Mouse (Mus musculus) stomach, postnatal 0 days (tissue): ENCODE measurements around the gene Aldh1b1. TPM values are rescaled to one million over a fixed set of nuclear protein-coding genes. Genes with fewer than 3 reads are reported as not detected.

Experiments used
- ATAC-seq: fragments of 200-750 bp; cut with Nextera tagmentation; 2 replicates; pipeline ENCODE4 v1.8.0; 2017; ENCODE audit not compliant: low FRiP score, low TSS enrichment
- DNase-seq: peaks from one replicate; pipeline ENCODE4 v3.0.0-alpha.2; 2016; ENCODE audit warnings: low spot score
- H3K27ac ChIP-seq: fragments of 300-500 bp; sonication (generic); replicated peaks from 2 replicates; pipeline ENCODE4 v1.5.1; 2014; ENCODE audit warnings: mild to moderate bottlenecking, control low read depth
- H3K27me3 ChIP-seq: fragments of 300-500 bp; sonication (generic); 2 replicates; pipeline ENCODE4 v1.6.1; 2014; ENCODE audit warnings: low read length; ENCODE audit not compliant: control insufficient read depth, insufficient read depth
- H3K36me3 ChIP-seq: fragments of 300-500 bp; sonication (generic); 2 replicates; pipeline ENCODE4 v1.6.1; 2014; ENCODE audit warnings: low read length, mixed read lengths; ENCODE audit not compliant: control insufficient read depth, insufficient read depth
- H3K4me1 ChIP-seq: fragments of 300-500 bp; sonication (generic); replicated peaks from 2 replicates; pipeline ENCODE4 v1.6.1; 2014; ENCODE audit warnings: antibody characterized with exemption; ENCODE audit not compliant: control insufficient read depth, insufficient read depth
- H3K4me2 ChIP-seq: fragments of 300-500 bp; sonication (generic); replicated peaks from 2 replicates; pipeline ENCODE4 v1.6.1; 2014; ENCODE audit warnings: low read depth, mild to moderate bottlenecking, control low read depth, moderate library complexity
- H3K4me3 ChIP-seq: fragments of 300-500 bp; sonication (generic); 2 replicates; pipeline ENCODE4 v1.5.1; 2014; ENCODE audit warnings: low read depth, low read length, control low read depth
- H3K9ac ChIP-seq: fragments of 300-500 bp; sonication (generic); 2 replicates; pipeline ENCODE4 v1.6.1; 2014; ENCODE audit warnings: mild to moderate bottlenecking, low read length, control low read depth, mixed read lengths
- H3K9me3 ChIP-seq: fragments of 300-500 bp; sonication (generic); 2 replicates; pipeline ENCODE4 v1.6.1; 2016; ENCODE audit warnings: low read length; ENCODE audit not compliant: control insufficient read depth
- CTCF ChIP-seq: IDR thresholded peaks from 2 replicates; pipeline ENCODE4 v1.5.1; 2016; ENCODE audit warnings: antibody characterized with exemption, low read depth, mild to moderate bottlenecking, moderate library complexity
- WGBS: fragments of 180-500 bp; shearing (Covaris S2); extraction: QIAGEN DNeasy Blood & Tissue Kit; methylation state at CpG from one replicate; pipeline ENCODE4 v1.1.7; 2014; 5-methylcytosine and 5-hydroxymethylcytosine counted together
- polyA plus RNA-seq: library from polyadenylated mRNA; unstranded; fragments of >200 nt; fragmentation: Nextera tagmentation; extraction: Ambion mirVana; gene quantifications from 2 replicates; pipeline ENCODE4 v1.2.1, GENCODE M21; 2015

Aldh1b1 gene
- polyA plus RNA-seq, 1 experiment from 2014 or later: 6.8 TPM

DNA sequence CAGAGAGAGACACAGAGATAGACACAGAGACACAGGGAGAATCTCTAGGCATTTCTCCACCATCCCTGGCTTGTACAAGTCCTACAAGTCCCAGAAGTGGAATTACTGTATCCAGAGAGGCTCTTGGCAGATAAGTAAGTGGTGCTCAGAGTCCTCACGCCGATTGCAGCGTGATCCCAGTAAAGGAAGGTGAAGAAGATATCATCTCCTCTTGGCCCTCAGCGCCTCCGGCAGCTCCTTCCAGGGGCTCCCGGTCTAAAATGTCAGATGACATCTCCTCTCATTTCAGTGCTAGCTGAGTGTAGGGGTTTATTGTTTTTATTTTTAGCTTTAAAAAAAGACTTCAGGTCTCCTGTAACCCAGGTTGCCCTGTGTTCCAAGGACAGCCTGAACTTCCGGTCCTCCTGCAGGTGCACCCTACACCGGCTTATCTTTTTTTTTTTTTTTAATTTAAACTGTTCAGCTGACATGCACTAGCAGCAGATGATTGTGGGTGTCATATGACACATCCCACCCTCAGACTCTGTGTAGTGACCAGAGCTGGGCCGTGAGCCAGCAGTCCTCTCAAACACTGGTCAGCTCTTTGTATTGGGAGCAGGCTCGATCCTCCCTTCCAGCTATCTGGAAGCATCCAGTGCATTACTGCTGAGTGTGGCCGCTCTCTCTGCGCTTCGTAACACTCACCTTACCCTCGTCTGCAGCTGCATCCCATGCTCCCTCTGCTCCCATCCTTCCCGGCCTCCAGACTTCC is 54.8 kb downstream of the Aldh1b1 start:
- ATAC-seq (no peak), DNase-seq (no peak)
- H3K9me3 ChIP-seq: no peaks in the 10 kb centered on the region
- no peaks in the 10 kb centered on the region for H3K4me1 ChIP-seq
- no peaks in the 10 kb centered on the region for H3K36me3 ChIP-seq
- 67% methylated on average over 15 of the region's 15 CpGs for WGBS
- no peak for TF ChIP-seq CTCF
- no peak overlapping the region for H3K27ac ChIP-seq
- H3K4me3 ChIP-seq: no peak overlapping the region
- H3K4me2 ChIP-seq: no peak overlapping the region
- no peak overlapping the region for H3K9ac ChIP-seq
- H3K27me3 ChIP-seq: no peaks in the 10 kb centered on the region

Other genes starting within 250 kb of the Aldh1b1 start
- 0.08 and 0.17 TPM in 2 replicates for gene Igfbpl1, start 27.9 kb downstream of the Aldh1b1 start, polyA plus RNA-seq
- gene Stra6l, start 49.6 kb downstream of the Aldh1b1 start, polyA plus RNA-seq: 0.05 and 0.16 TPM in 2 replicates
- 0.22 and 0.24 TPM in 2 replicates for gene Ccdc180, start 91.3 kb downstream of the Aldh1b1 start, polyA plus RNA-seq
- gene Tdrd7, start 166.3 kb downstream of the Aldh1b1 start, polyA plus RNA-seq: 24.9 and 25.1 TPM in 2 replicates
- gene Tmod1, start 239.9 kb downstream of the Aldh1b1 start, polyA plus RNA-seq: 3.2 and 3.4 TPM in 2 replicates